Mouse (Mus musculus) hindbrain, embryonic 14.5 days (tissue): Measurements from ENCODE around the gene Zfp119a. TPM values are rescaled to one million over a fixed set of nuclear protein-coding genes. Genes with fewer than 3 reads are reported as not detected.

Experiments used
- ATAC-seq: fragments of 200-750 bp; cut with Nextera tagmentation; 2 replicates; pipeline ENCODE4 v1.8.0; 2017; ENCODE audit warnings: moderate number of reproducible peaks, mild to moderate bottlenecking, moderate TSS enrichment, moderate library complexity; ENCODE audit not compliant: low FRiP score
- DNase-seq: peaks from one replicate; pipeline ENCODE4 v3.0.0-alpha.2; 2015; ENCODE audit warnings: low spot score
- H3K27ac ChIP-seq: fragments of 300-500 bp; sonication (generic); 2 replicates; pipeline ENCODE4 v1.5.1; 2014; ENCODE audit warnings: mild to moderate bottlenecking, moderate library complexity
- H3K27me3 ChIP-seq: fragments of 300-500 bp; sonication (generic); 2 replicates; pipeline ENCODE4 v1.6.1; 2014; ENCODE audit warnings: mild to moderate bottlenecking, low read length, mixed read lengths; ENCODE audit not compliant: control insufficient read depth, insufficient read depth
- H3K36me3 ChIP-seq: fragments of 300-500 bp; sonication (generic); replicated peaks from 2 replicates; pipeline ENCODE4 v1.6.1; 2014; ENCODE audit not compliant: control insufficient read depth, insufficient read depth
- H3K4me1 ChIP-seq: fragments of 300-500 bp; sonication (generic); replicated peaks from 2 replicates; pipeline ENCODE4 v1.6.1; 2014; ENCODE audit warnings: antibody characterized with exemption, low read length, mixed read lengths; ENCODE audit not compliant: control insufficient read depth, insufficient read depth
- H3K4me2 ChIP-seq: fragments of 300-500 bp; sonication (generic); replicated peaks from 2 replicates; pipeline ENCODE4 v1.6.1; 2014; ENCODE audit warnings: mild to moderate bottlenecking, moderate library complexity
- H3K4me3 ChIP-seq: fragments of 300-500 bp; sonication (generic); replicated peaks from 2 replicates; pipeline ENCODE4 v1.5.1; 2014; ENCODE audit warnings: mild to moderate bottlenecking, low read length
- H3K9ac ChIP-seq: fragments of 300-500 bp; sonication (generic); 2 replicates; pipeline ENCODE4 v1.6.1; 2014
- H3K9me3 ChIP-seq: fragments of 300-500 bp; sonication (generic); 2 replicates; pipeline ENCODE4 v1.6.1; 2016; ENCODE audit warnings: low read length; ENCODE audit not compliant: control insufficient read depth
- WGBS: fragments of 180-500 bp; shearing (Covaris S2); extraction: QIAGEN DNeasy Blood & Tissue Kit; methylation state at CpG from one replicate; pipeline ENCODE4 v1.1.7; 2014; 5-methylcytosine and 5-hydroxymethylcytosine counted together
- polyA plus RNA-seq: library from polyadenylated mRNA; unstranded; fragments of >200 nt; fragmentation: Nextera tagmentation; extraction: Ambion mirVana; gene quantifications from 2 replicates; pipeline ENCODE4 v1.2.1, GENCODE M21; 2014

Zfp119a gene
- polyA plus RNA-seq, 1 experiment from 2014 or later = 11.3 TPM

- no peak overlapping the region; the same call in 1 of the 2 replicates for H3K4me2 ChIP-seq
- DNase-seq = no peak
- H3K9me3 ChIP-seq = no peaks in the 10 kb centered on the region
- no peak overlapping the region for H3K27ac ChIP-seq
- 89% methylated on average over 4 of the region's 4 CpGs for WGBS
- no peaks in the 10 kb centered on the region for H3K36me3 ChIP-seq
- no peak for ATAC-seq
- no peak overlapping the region for H3K9ac ChIP-seq
- H3K4me3 ChIP-seq = no peak overlapping the region
- peaks cover 14% of the 10 kb centered on the region for H3K4me1 ChIP-seq
- H3K27me3 ChIP-seq = no peaks in the 10 kb centered on the region
Measured at GRCm38 (mm10) chr17:55877184-55877583, 1.5 kb downstream of the Zfp119a start.

GRCm38 (mm10) chr17:55843067-55843466, 35.7 kb downstream of the Zfp119a start:
- Histone ChIP-seq H3K27ac (no peak overlapping the region), H3K9me3 (no peaks in the 10 kb centered on the region), H3K27me3 (no peaks in the 10 kb centered on the region), H3K9ac (no peak overlapping the region), H3K4me1 (no peaks in the 10 kb centered on the region), H3K4me3 (no peak overlapping the region), H3K36me3 (no peaks in the 10 kb centered on the region), H3K4me2 (no peak overlapping the region)
- WGBS = 91% methylated on average over 4 of the region's 4 CpGs
- DNase-seq (no peak), ATAC-seq (no peak)

GRCm38 (mm10) chr17:55821566-55821965, 57.2 kb downstream of the Zfp119a start:
- DNase-seq (no peak), ATAC-seq (no peak)
- Histone ChIP-seq H3K4me1 (no peaks in the 10 kb centered on the region), H3K27me3 (no peaks in the 10 kb centered on the region), H3K4me3 (no peak overlapping the region), H3K9me3 (no peaks in the 10 kb centered on the region), H3K36me3 (no peaks in the 10 kb centered on the region), H3K4me2 (no peak overlapping the region), H3K27ac (no peak overlapping the region), H3K9ac (no peak overlapping the region)
- 74% methylated on average over 1 of the region's 1 CpGs for WGBS

GRCm38 (mm10) chr17:55816853-55817252, 61.9 kb downstream of the Zfp119a start:
- H3K4me3 ChIP-seq = no peak overlapping the region
- 94% methylated on average over 4 of the region's 4 CpGs for WGBS
- DNase-seq (no peak), ATAC-seq (no peak)
- no peak overlapping the region for H3K27ac ChIP-seq
- no peaks in the 10 kb centered on the region for H3K9me3 ChIP-seq
- no peaks in the 10 kb centered on the region for H3K36me3 ChIP-seq
- no peaks in the 10 kb centered on the region for H3K27me3 ChIP-seq
- no peaks in the 10 kb centered on the region for H3K4me1 ChIP-seq
- no peak overlapping the region for H3K4me2 ChIP-seq
- H3K9ac ChIP-seq = no peak overlapping the region

Other genes starting within 250 kb of the Zfp119a start
- gene Pot1b, start 166.3 kb downstream of the Zfp119a start, polyA plus RNA-seq = 4.0 and 4.8 TPM in 2 replicates
- 0.12 and 0.16 TPM in 2 replicates for gene Adgre4, start 128.9 kb downstream of the Zfp119a start, polyA plus RNA-seq
- 14.0 and 16.1 TPM in 2 replicates for gene Zfp959, start 13.2 kb upstream of the Zfp119a start, polyA plus RNA-seq
- 9.4 and 10.5 TPM in 2 replicates for gene Zfp119b, start 70.6 kb upstream of the Zfp119a start, polyA plus RNA-seq
- 5.6 and 8.1 TPM in 2 replicates for gene Ebi3, start 73.7 kb upstream of the Zfp119a start, polyA plus RNA-seq
- 15.9 and 18.1 TPM in 2 replicates for gene Yju2, start 80.2 kb upstream of the Zfp119a start, polyA plus RNA-seq
- gene Shd, start 91.5 kb upstream of the Zfp119a start, polyA plus RNA-seq = 149 and 167 TPM in 2 replicates
- gene Fsd1, start 107.6 kb upstream of the Zfp119a start, polyA plus RNA-seq = 167 and 175 TPM in 2 replicates
- gene Stap2, start 126.7 kb upstream of the Zfp119a start, polyA plus RNA-seq = 5.6 and 6.0 TPM in 2 replicates
- gene Mpnd, start 126.8 kb upstream of the Zfp119a start, polyA plus RNA-seq = 146 and 151 TPM in 2 replicates
- 91.1 and 94.1 TPM in 2 replicates for gene Sh3gl1, start 157.7 kb upstream of the Zfp119a start, polyA plus RNA-seq
- gene Chaf1a, start 161.5 kb upstream of the Zfp119a start, polyA plus RNA-seq = 3.1 and 3.6 TPM in 2 replicates
- 72.0 and 75.6 TPM in 2 replicates for gene Ubxn6, start 196.1 kb upstream of the Zfp119a start, polyA plus RNA-seq
- 95.0 and 98.1 TPM in 2 replicates for gene Hdgfl2, start 200.7 kb upstream of the Zfp119a start, polyA plus RNA-seq
- 0.12 and 0.20 TPM in 2 replicates for gene Plin4, start 230.9 kb upstream of the Zfp119a start, polyA plus RNA-seq
- 1.9 and 2.1 TPM in 2 replicates for gene Plin5, start 238.7 kb upstream of the Zfp119a start, polyA plus RNA-seq
- gene Lrg1, start 243.1 kb upstream of the Zfp119a start, polyA plus RNA-seq = 0.19 and 0.20 TPM in 2 replicates